Mouse (Mus musculus): ENCODE measurements at regions not wholly inside any gene's neighbourhood (a gene's known extent, or its start where the extent isn't known, plus 50 kb on each side); places are given as distances from the start of the nearest gene placed in this dataset.

DNA sequence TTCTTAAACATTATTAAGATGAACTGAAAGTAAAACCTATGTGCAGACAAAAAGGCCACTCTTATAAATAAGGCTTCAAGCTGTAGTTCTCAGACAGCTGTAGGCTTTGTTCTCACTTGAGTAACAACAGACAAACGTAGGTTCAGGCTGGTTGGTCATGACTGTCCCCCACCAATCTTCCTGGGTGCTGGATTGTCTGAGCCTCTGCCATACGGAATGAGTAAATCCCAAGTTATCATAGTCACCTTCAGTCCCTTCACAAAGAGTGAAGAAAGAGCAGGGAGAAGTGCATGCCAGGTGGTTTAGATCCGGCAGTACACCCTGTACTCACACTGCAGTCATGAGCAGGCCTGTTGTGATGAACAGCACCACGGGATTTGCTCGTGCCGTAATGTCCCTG lies 69.0 kb upstream of the Fndc3a start:
- no peak for DNase-seq

DNA sequence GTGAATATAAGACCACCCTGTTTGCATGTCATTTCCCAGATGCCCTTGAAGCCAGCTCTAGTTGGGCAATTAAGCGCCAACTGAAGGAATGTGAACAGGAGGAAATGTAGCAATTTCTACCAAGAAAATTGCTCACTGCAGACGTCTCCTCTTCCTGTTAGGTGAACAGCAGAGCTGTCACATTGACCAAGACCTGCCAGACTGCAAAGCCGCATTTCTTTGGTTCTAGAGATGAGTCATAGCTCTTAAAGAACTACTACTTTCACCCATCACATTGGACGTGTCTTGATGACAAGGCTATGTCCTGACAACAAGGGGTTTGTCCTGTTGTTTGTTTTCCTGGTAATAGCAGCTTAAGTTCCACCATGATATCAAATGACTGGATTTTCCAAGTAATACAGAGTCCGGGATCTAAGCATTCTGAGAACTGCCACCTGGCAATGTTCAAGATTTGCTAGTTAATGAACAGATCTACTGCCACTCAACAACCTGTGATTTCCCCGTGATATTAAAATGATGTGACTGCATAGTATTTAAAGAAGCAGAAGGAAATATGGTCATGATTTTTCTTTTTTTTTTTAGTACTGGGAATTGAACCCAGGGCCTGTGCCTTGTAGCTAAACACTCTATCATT lies 68.2 kb upstream of the Fndc3a start:
- DNase-seq, result no peak

DNA sequence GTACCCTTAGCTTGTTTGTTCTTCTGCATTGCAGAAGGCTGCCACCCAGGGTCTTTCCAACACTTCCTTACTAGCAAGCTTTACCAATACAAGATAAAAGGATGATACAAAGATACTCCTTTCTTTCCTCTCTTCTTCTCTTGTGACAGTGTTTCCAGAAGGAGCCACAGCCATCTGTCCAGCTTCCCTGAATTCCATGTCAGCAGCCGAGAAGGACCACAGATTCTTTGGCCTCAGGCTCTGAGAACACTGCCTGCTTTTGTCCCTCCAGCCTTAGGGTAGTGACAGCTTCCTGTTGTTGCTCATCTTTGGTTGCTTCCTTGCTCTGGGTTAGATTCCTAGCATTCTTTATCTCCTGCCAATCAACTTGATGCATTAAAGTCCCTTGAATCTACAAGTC lies 60.4 kb upstream of the Fndc3a start:
- DNase-seq, result no peak

DNA sequence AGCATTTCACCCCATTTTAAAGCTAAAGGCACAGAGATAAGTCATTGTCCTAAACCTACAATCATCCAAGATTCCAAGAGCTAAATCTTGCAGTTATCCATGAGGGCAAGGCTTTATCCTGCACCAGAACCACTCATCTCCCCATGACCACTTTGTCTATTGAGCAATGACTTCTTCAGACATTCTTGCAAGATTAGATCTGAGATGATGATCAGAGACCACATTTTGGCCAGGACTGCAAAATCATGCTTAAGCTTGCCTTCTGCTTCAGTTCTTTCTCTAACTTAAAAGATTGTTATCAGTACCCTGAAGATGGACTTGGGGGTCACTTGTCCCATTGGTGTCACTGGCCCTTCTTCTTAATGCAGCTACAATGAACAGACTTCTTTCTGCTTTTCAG lies 50.3 kb upstream of the Fndc3a start:
- no peak for DNase-seq
